Mouse (Mus musculus) CD4-positive helper T cell, adult 2 months (primary cell): Measurements from ENCODE around the gene Sdccag8.
"Not testable (repeated sequence)": the region's sequence is repeated elsewhere in the genome, so short reads cannot be mapped to it uniquely, and the experiment has no call there.

ENCODE experiments used
- DNase-seq: peaks from one replicate; pipeline ENCODE4 v3.0.0-alpha.2; 2012; ENCODE audit warnings: low read depth, missing footprints, low spot score

Sdccag8 gene

DNA sequence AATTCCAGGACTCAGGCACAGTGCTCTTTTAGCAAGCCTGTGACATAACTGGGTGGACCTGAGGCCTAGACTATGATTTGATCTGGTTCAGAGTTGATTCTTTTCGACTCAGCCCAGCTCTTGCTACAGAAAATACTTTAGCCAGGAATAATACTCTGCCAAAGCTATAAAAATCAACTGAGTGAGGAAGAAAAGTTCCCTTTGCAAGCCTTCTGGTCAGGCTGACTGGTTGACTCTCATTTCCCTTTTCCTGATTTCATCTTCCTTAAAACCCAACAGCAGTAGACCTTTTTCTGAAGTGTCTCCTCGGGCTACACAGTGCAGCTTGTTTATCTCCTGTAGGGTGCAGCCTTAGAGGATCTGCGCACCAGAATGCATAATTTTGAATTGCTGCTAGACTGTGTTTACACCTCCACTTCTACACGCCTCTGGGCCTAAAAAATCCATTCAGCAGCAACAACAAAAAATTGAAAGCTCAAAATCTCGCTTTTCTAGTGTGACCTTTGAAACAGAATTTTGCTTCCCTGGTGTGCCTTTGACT lies 13.6 kb downstream of the Sdccag8 start:
- no peak for DNase-seq

- DNase-seq: no peak
Measured at GRCm38 (mm10) chr1:176828666-176829065, 14.2 kb downstream of the Sdccag8 start.

- DNase-seq: no peak
Measured at GRCm38 (mm10) chr1:176832071-176832470, 17.6 kb downstream of the Sdccag8 start.

DNA sequence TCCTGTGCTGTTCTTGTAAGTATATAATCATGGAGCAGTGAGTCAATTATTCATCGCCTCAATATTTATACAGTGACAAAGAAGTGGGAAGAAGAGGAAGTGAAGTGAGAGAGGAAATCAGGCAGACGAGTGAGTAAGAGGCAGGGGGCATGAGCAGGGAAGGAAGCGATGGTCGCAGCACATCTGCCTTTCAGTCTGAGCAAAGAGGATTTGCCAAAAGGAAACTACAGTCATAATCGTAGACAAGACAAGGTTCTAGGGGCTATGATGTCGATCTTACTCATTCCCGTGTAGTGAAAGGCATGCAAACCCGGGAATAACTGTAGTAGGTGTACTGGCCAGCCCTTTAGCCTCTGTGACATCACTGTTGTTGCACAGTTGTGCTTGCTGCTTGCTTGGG lies 18.1 kb downstream of the Sdccag8 start:
- no peak for DNase-seq

DNA sequence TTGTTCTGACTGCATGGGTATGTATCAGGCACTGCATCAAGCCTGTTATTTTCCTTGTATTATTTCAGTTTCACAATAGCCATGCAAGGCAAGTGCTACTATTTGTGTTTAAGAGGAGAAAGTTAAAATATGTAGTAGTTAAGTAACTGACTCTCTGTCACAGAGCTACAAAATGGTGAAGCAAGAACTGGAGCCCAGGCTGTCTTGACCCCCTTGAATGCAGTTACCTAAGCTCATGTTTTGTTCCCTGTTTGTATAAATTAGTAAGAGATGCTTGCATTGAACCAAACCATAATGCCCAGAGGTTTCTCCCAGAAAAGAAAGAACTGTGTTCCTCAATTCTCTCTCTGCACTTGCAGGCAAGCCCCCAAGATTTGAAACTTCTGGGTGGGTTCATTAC lies 18.8 kb downstream of the Sdccag8 start:
- DNase-seq: no peak

DNA sequence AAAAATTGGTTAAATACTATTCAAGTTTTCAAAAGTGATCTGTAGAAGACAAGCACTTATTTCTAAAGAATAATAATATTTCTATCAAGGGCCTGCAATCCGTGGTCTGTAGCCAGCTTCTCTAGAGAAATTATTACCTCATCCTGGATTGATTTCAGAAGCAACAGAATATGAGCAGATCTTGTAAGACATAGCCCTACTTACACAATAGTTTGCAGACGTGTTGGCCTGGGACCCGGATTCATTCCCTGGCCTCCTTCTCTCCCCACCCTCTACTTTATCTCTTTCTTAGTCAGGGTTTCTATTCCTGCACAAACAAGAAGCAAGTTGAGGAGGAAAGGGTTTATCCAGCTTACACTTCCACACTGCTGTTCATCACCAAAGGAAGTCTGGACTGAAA lies 19.5 kb downstream of the Sdccag8 start:
- DNase-seq: no peak

GRCm38 (mm10) chr1:176834880-176835279 lies 20.4 kb downstream of the Sdccag8 start:
- DNase-seq: no peak

GRCm38 (mm10) chr1:176835501-176836294 lies 21.2 kb downstream of the Sdccag8 start:
- peak; percentile 10 for DNase-seq

DNA sequence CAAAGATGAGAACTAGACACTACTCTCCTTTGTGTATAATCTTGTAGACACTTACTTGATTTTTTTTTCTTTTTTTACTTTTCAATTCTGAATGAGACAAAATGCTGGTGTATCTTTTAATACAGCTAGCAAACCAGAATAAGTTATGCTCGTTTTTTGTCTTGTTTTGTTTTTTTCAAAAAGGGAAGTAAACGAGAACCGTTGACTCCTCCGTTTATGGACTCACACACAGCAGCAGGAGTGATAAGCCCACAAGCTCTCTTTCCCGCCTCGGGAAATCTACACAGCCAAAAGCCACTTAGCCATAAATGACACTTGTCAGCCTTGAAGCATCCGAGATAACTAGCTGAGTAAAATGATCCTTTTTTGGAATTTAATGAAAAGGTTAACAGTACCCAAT lies 22.1 kb downstream of the Sdccag8 start:
- DNase-seq: not testable (repeated sequence)

DNA sequence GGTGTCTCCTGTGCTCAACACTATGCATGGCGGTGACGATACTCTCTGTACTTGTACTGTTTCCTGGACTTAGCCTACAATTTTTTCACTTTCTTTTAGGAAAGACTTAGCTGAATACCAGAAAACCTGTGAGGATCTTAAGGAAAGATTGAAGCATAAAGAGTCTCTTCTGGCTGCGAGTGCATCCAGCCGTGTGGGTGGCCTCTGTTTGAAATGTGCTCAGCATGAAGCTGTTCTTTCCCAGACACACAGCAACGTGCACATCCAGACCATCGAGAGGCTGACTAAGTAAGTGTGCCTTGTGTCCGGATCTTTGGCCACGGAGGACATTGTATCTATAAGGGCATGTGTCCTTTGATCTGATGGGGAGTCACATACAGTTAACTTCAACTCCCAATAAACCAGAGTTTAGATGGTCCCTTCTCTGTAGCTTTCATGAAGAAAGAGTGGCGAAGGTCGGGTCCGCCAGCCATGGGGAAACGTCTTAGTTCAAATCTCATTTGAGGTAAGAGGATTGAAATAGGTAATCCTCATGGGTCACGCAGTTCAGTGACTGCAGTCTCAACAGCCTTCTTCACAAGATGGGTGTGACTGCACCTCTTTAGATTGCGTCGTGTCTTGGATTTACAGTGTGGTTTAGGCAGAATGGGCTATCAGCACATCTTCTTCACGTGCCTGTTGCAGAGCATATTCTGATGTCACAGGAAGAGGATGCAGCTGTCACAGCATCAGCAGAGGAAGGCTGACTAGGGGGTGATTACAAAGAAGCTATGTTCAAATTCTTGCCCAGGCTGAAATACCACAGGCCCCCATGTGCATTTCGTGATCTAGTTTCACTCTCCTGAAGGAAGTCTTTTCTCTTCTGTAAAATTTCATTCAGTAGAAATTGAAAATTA lies 30.9 kb downstream of the Sdccag8 start:
- peak; percentile 3 for DNase-seq

GRCm38 (mm10) chr1:176847118-176847859 lies 32.8 kb downstream of the Sdccag8 start:
- no peak for DNase-seq

- DNase-seq: no peak
Measured at GRCm38 (mm10) chr1:176848613-176849290, 34.3 kb downstream of the Sdccag8 start.

DNA sequence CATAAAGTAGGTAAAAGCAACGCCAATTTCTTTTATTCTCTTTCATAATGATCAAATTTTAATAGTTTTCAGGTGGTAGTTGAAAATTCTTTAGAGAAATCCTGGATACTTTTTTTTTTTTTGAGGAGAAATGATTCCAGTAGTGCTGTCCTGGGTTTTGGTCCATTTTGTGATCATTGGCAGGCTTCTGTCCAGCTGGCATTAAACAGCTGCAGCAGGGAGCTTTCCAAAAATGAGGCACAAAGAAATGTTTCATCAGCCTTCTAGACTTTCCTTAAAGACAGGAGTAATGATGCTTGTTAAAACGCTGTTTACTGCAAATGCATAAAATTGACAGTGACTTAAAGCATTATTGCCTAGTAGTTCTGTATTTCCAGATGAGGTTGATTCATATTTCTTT lies 34.9 kb downstream of the Sdccag8 start:
- no peak for DNase-seq

DNA sequence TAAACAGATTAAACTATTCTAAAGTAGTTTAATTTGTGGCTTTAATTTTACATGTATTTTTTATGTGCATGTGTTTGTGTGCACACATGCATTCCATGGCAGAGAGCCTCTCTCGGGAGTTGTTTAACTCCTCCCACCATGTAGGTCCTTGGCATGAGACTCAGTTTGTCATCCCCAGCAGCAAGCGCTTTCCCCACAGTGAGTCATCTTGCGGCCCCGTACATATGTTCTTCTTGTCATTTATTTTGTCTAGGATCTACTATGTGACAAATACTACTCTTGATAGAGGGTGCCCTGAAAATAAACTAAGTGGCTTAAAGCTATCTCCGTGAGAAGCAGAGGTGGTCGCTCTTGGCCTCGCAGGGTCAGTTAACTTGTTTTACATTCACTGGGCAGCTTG lies 36.9 kb downstream of the Sdccag8 start:
- no peak for DNase-seq

DNA sequence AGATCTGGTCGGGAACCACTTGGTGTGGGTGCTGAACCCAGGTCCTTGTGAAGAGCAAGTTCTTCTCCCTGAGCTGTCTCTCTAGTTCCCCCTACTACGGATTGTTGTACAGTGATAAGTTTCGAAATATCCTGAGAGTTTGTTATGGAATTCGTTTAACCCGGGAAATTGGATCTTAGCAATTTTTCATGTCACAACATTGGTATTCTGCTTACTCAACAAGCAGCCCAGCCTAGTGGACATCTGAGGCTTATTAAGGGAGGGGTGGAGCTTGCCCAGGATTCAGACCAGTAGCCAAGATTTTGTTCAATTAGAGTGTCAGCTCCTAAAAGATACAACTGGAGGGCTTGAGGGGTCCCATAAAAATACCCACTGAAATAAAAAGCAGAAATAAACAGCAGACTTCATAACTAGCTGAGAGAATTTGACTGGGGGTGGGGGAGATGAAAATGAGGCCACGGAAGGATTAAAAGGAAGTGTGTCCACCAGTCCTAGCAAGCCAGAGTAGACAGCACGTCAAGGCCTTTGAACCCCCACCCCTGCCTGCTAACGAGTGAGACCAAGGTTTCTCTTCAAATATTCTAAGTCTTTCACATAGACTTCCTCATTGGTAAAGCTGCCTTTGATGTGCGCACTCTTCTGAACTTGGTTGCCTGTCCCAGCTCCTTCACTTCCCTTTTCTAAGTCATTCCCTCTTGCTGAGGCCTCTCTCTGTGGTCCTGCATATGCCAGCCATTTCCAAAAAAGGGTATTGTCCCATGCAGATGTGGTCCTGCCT lies 38.5 kb downstream of the Sdccag8 start:
- no peak for DNase-seq

GRCm38 (mm10) chr1:176861981-176862644 lies 47.7 kb downstream of the Sdccag8 start:
- peak; percentile 67 for DNase-seq

DNA sequence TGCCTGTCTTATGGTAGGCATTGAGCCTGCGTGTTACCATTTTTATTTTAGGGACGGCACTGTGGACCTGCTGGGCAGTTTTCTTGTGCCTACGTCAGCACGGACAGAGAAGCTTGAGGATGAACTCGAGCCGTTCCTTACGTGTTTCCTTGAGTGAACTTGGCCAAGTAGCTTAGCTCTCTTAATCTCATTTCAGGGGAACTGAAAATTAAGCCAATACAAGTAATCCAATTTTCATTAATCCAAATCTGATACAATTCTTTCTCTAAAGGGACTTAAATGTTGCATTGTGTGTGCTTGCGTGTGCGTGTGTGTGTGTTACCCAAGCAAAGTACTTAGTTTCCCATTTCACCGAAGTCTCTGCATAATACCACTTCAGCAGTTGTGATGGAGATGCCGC lies 56.0 kb downstream of the Sdccag8 start:
- DNase-seq: no peak

GRCm38 (mm10) chr1:176871975-176872374 lies 57.5 kb downstream of the Sdccag8 start:
- no peak for DNase-seq

GRCm38 (mm10) chr1:176873463-176873862 lies 59.0 kb downstream of the Sdccag8 start:
- no peak for DNase-seq

- no peak for DNase-seq
Measured at GRCm38 (mm10) chr1:176874155-176874554, 59.7 kb downstream of the Sdccag8 start.
